Mouse (Mus musculus) hindbrain, postnatal 0 days (tissue): ENCODE data around the gene Psmc6. TPM values are rescaled to one million over a fixed set of nuclear protein-coding genes. Genes with fewer than 3 reads are reported as not detected.

Source experiments
- ATAC-seq: fragments of 200-750 bp; cut with Nextera tagmentation; 2 replicates; pipeline ENCODE4 v1.8.0; 2017; ENCODE audit warnings: mild to moderate bottlenecking, moderate TSS enrichment, moderate library complexity
- DNase-seq: peaks from one replicate; pipeline ENCODE4 v3.0.0-alpha.2; 2015; ENCODE audit warnings: low spot score
- H3K27ac ChIP-seq: fragments of 300-500 bp; sonication (generic); 2 replicates; pipeline ENCODE4 v1.5.1; 2014; ENCODE audit warnings: mild to moderate bottlenecking
- H3K27me3 ChIP-seq: fragments of 300-500 bp; sonication (generic); 2 replicates; pipeline ENCODE4 v1.6.1; 2014; ENCODE audit warnings: low read length, mixed read lengths; ENCODE audit not compliant: insufficient read depth
- H3K36me3 ChIP-seq: fragments of 300-500 bp; sonication (generic); 2 replicates; pipeline ENCODE4 v1.6.1; 2014; ENCODE audit warnings: low read length, mixed read lengths; ENCODE audit not compliant: insufficient read depth
- H3K4me1 ChIP-seq: fragments of 300-500 bp; sonication (generic); 2 replicates; pipeline ENCODE4 v1.6.1; 2014; ENCODE audit warnings: antibody characterized with exemption, low read length, mixed read lengths; ENCODE audit not compliant: insufficient read depth
- H3K4me2 ChIP-seq: fragments of 300-500 bp; sonication (generic); 2 replicates; pipeline ENCODE4 v1.6.1; 2014; ENCODE audit warnings: low read depth, mild to moderate bottlenecking, low read length, moderate library complexity, mixed read lengths
- H3K4me3 ChIP-seq: fragments of 300-500 bp; sonication (generic); 2 replicates; pipeline ENCODE4 v1.5.1; 2014; ENCODE audit warnings: low read length
- H3K9ac ChIP-seq: fragments of 300-500 bp; sonication (generic); replicated peaks from 2 replicates; pipeline ENCODE4 v1.6.1; 2014; ENCODE audit warnings: mild to moderate bottlenecking, low read length, moderate library complexity, mixed read lengths
- H3K9me3 ChIP-seq: fragments of 300-500 bp; sonication (generic); 2 replicates; pipeline ENCODE4 v1.6.1; 2016; ENCODE audit warnings: low read length, mixed read lengths
- CTCF ChIP-seq: IDR thresholded peaks from 2 replicates; pipeline ENCODE4 v1.5.1; 2016; ENCODE audit warnings: antibody characterized with exemption, control low read depth, low read depth
- WGBS: fragments of 180-500 bp; shearing (Covaris S2); extraction: QIAGEN DNeasy Blood & Tissue Kit; methylation state at CpG from one replicate; pipeline ENCODE4 v1.1.7; 2014; 5-methylcytosine and 5-hydroxymethylcytosine counted together
- polyA plus RNA-seq: library from polyadenylated mRNA; unstranded; fragments of >200 nt; fragmentation: Nextera tagmentation; extraction: Ambion mirVana; gene quantifications from 2 replicates; pipeline ENCODE4 v1.2.1, GENCODE M21; 2015
- total RNA-seq: library from RNA; depleted of rRNA; stranded (reverse); fragments of >200 nt; gene quantifications from 2 replicates; pipeline ENCODE4 v1.2.3, GENCODE M21; 2014

Psmc6 gene
- total and polyA plus RNA-seq, 2 experiments from 2014 or later: 65.0 to 136 TPM

DNA sequence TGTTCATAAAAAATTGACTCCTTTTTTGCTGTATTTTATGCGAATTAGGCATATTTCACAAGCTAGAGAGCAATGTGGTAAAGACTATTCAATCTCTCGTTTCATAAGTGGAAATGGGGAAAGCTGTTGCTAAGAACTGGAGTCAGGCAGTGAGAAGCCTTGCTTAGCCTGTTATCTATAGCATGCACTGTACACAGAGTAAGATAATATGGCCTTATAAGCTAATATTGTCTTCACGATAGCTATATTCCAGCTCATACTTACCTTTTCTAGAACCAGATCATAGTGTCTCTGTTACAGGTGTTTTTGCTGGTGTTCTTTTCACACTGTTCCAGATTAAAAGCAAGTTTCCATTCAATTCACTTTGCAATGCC lies 10.4 kb upstream of the Psmc6 start:
- no peak for DNase-seq
- 66% methylated on average over 3 of the region's 3 CpGs for WGBS
- Histone ChIP-seq H3K36me3 (no peaks in the 10 kb centered on the region), H3K27me3 (no peaks in the 10 kb centered on the region), H3K4me3 (no peak overlapping the region; the same call in 1 of the 2 replicates), H3K4me1 (peaks cover 6% of the 10 kb centered on the region; the same call in 1 of the 2 replicates), H3K27ac (peak overlapping the region; percentile 93; the same call in 1 of the 2 replicates), H3K9me3 (no peaks in the 10 kb centered on the region), H3K9ac (no peak overlapping the region; the same call in 1 of the 2 replicates), H3K4me2 (peak overlapping the region; percentile 70)
- no peak for TF ChIP-seq CTCF
- no peak for ATAC-seq

DNA sequence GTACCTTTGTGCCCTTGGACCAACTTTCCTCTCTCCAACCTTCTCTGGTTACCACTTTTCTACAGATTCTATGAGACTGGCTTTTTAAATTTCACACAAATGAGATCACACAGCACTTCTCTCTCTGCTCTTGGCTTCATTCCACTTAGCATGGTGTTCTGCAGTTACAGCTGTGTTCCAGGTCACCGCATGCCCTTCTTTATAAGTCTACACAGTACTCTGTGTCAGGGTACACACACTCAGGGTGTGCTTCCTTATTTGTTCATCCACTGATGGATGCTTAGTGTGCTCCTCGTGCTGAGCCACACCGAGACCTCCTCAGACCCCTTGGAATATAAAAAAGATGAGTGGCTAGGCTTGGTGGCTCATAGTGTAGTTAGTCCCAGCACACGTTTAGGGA lies 9.5 kb upstream of the Psmc6 start:
- no peak for ATAC-seq
- no peak for TF ChIP-seq CTCF
- Histone ChIP-seq H3K4me3 (no peak overlapping the region), H3K27ac (no peak overlapping the region), H3K9me3 (no peaks in the 10 kb centered on the region), H3K4me2 (no peak overlapping the region), H3K4me1 (peaks cover 6% of the 10 kb centered on the region; the same call in 1 of the 2 replicates), H3K36me3 (no peaks in the 10 kb centered on the region), H3K27me3 (no peaks in the 10 kb centered on the region), H3K9ac (no peak overlapping the region)
- 81% methylated on average over 4 of the region's 4 CpGs for WGBS
- DNase-seq: no peak

DNA sequence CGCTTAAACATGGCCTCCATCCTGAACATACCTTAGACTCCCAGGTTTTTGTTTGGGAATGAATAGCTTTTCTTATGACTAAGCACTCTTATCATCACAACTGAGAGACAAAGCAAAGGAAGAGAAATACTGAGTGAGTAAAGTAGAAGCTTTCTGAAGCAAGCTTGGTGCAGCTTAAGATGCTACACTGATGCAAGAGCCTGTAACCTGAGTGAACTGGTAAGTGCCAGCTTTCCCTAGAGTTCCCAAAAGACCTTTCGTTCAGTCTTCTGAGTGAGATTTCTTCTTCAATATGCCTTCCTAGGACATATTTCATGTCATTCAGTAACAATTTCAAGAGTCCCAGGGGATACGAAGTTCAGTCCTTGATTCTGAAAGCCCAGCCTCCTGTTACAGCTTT lies 8.5 kb upstream of the Psmc6 start:
- ATAC-seq (no peak), DNase-seq (no peak)
- no peak overlapping the region for H3K27ac ChIP-seq
- H3K4me2 ChIP-seq: no peak overlapping the region
- H3K4me1 ChIP-seq: peaks cover 6% of the 10 kb centered on the region; the same call in 1 of the 2 replicates
- H3K27me3 ChIP-seq: no peaks in the 10 kb centered on the region
- no peak overlapping the region for H3K9ac ChIP-seq
- no peak for TF ChIP-seq CTCF
- no peaks in the 10 kb centered on the region for H3K36me3 ChIP-seq
- H3K9me3 ChIP-seq: no peaks in the 10 kb centered on the region
- H3K4me3 ChIP-seq: no peak overlapping the region
- 88% methylated on average over 3 of the region's 3 CpGs for WGBS

DNA sequence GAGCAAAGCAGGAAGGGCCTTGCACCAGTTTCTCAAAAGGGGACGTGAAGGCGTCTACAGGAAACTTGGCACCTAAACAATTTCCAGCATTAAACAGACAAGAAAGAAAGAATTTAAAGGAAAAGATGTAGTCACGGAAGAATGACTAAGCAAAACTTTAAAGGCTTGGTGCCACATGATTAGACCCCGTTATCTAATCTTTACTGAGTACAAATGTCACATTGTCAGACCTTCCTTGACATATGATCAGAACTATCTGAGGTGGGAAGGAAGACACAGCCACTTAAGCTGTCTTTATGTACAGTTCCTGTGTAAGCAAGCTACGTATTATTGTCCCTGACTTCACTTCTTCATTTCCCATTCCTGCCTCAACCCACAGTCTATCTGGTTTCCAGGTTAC lies 8.0 kb upstream of the Psmc6 start:
- Histone ChIP-seq H3K4me1 (peaks cover 6% of the 10 kb centered on the region; the same call in 1 of the 2 replicates), H3K36me3 (no peaks in the 10 kb centered on the region), H3K4me2 (no peak overlapping the region), H3K9ac (no peak overlapping the region), H3K27me3 (no peaks in the 10 kb centered on the region), H3K9me3 (no peaks in the 10 kb centered on the region), H3K27ac (no peak overlapping the region), H3K4me3 (no peak overlapping the region)
- no peak for DNase-seq
- 80% methylated on average over 5 of the region's 5 CpGs for WGBS
- no peak for ATAC-seq
- no peak for TF ChIP-seq CTCF

DNA sequence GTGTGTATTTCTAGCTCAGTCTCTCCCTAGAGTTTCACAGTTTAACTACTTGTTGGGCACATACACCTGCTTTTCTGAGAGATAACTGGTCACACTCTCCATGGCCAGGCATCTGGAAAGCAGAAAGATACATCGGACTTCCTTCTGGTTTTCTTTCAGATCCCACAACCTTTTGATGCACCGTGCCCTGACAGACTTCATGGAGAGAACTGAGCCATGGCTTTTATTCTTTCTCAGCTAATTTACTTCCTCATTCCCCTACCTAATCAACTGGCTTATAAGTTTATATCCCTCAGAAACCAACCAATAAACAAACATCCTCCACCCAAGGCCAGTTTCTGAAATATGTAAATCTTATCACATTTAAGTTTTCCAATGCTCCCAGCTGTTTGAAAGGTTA lies 7.1 kb upstream of the Psmc6 start:
- Histone ChIP-seq H3K4me2 (no peak overlapping the region), H3K36me3 (no peaks in the 10 kb centered on the region), H3K4me1 (peaks cover 1% of the 10 kb centered on the region; the same call in 1 of the 2 replicates), H3K9ac (no peak overlapping the region), H3K27ac (no peak overlapping the region), H3K9me3 (no peaks in the 10 kb centered on the region), H3K4me3 (no peak overlapping the region), H3K27me3 (no peaks in the 10 kb centered on the region)
- no peak for TF ChIP-seq CTCF
- ATAC-seq (no peak), DNase-seq (no peak)
- 89% methylated on average over 2 of the region's 2 CpGs for WGBS

DNA sequence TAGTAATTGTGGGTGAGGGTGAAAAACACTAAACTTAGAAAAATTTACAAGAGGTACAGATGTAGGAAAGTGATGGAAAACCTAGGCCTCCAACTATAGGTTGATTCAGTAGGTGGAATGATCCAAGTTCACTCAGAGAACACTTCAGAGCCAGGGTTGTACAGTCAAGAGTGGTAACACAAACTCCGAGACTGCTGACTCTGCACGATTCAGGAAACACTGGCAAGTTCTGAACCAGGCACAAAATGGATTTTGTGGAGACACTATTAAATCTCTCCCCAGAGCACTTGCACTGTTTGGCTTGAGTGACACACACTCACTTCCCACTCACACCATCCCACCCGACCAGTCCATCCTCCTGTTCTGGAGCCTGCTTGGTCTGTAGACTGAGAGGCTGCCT lies 6.3 kb upstream of the Psmc6 start:
- DNase-seq (no peak), ATAC-seq (no peak)
- 84% methylated on average over 3 of the region's 3 CpGs for WGBS
- Histone ChIP-seq H3K4me1 (no peaks in the 10 kb centered on the region), H3K4me2 (no peak overlapping the region), H3K36me3 (no peaks in the 10 kb centered on the region), H3K9ac (no peak overlapping the region), H3K9me3 (no peaks in the 10 kb centered on the region), H3K27me3 (no peaks in the 10 kb centered on the region), H3K27ac (no peak overlapping the region), H3K4me3 (no peak overlapping the region)
- no peak for TF ChIP-seq CTCF

DNA sequence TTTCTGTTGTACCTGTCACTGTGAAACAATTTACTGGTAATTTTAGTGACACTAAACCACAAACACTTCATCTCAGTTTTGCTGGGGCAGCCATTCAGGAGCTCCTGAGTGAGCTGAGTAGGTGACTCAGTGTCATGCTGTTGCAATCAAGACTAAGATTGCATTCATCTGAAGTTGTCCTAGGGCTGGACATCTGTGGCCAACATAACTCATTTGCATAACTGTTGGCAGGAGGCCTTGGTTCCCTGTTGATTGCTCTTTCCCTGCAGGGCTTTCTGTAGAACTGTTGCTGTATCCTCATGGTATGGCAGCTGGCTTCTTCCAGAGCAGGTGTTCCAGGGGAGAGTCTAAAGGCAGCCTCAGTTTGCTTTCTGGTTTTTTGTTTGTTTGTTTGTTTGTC lies 4.1 kb upstream of the Psmc6 start:
- H3K4me2 ChIP-seq: no peak overlapping the region
- H3K36me3 ChIP-seq: no peaks in the 10 kb centered on the region
- H3K4me1 ChIP-seq: no peaks in the 10 kb centered on the region
- no peaks in the 10 kb centered on the region for H3K9me3 ChIP-seq
- peak; percentile 0; the same call in 1 of the 2 replicates for ATAC-seq
- 0 out of 2 replicates have a peak, but pooled peaks have one; percentile 1 for TF ChIP-seq CTCF
- H3K27me3 ChIP-seq: no peaks in the 10 kb centered on the region
- no peak overlapping the region for H3K9ac ChIP-seq
- no peak overlapping the region for H3K4me3 ChIP-seq
- peak; percentile 72 for DNase-seq
- no peak overlapping the region for H3K27ac ChIP-seq
